Mouse (Mus musculus): ENCODE data around the gene Esam. TPM values are rescaled to one million over a fixed set of nuclear protein-coding genes. Genes with fewer than 3 reads are reported as not detected.

Gene Esam
- polyA plus RNA-seq, 1 experiment from 2014 or later = 49.2 TPM

DNA sequence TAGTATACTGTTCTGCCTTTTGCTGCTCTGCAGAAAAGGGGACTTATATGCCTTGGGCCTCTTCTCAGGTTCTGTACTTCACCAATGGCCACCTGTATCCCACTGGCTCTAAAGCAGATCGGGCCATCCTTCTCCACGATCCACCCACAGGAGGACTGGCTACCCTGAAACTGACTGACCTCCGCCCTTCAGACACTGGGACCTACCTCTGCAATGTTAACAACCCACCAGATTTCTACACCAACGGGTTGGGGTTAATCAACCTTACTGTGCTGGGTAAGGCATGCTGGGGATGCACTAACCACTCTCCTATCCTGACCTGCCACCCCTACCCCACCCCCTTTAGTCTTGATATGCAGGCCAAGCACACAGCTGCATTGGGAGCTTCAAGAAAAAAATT lies 12.3 kb downstream of the Esam start:
- Histone ChIP-seq H3K27ac (ENCODE audit: low read length) (no peak overlapping the region), H3K27me3 (replicated peaks; ENCODE audit: control insufficient read depth, insufficient read depth, low read length) (peaks cover 2% of the 10 kb centered on the region; the same call in 1 of the 2 replicates), H3K9me3 (ENCODE audit: control insufficient read depth, low read length) (no peaks in the 10 kb centered on the region), H3K4me1 (ENCODE audit: control insufficient read depth, insufficient read depth, low read length) (peaks cover 8% of the 10 kb centered on the region), H3K9ac (ENCODE audit: low read depth, low read length) (no peak overlapping the region), H3K36me3 (ENCODE audit: control insufficient read depth, insufficient read depth, low read length) (no peaks in the 10 kb centered on the region), H3K4me2 (ENCODE audit: low read depth, low read length) (no peak overlapping the region), H3K4me3 (ENCODE audit: low read length) (no peak overlapping the region)
- ATAC-seq = no peak
- 93% methylated on average over 4 of the region's 4 CpGs for WGBS

DNA sequence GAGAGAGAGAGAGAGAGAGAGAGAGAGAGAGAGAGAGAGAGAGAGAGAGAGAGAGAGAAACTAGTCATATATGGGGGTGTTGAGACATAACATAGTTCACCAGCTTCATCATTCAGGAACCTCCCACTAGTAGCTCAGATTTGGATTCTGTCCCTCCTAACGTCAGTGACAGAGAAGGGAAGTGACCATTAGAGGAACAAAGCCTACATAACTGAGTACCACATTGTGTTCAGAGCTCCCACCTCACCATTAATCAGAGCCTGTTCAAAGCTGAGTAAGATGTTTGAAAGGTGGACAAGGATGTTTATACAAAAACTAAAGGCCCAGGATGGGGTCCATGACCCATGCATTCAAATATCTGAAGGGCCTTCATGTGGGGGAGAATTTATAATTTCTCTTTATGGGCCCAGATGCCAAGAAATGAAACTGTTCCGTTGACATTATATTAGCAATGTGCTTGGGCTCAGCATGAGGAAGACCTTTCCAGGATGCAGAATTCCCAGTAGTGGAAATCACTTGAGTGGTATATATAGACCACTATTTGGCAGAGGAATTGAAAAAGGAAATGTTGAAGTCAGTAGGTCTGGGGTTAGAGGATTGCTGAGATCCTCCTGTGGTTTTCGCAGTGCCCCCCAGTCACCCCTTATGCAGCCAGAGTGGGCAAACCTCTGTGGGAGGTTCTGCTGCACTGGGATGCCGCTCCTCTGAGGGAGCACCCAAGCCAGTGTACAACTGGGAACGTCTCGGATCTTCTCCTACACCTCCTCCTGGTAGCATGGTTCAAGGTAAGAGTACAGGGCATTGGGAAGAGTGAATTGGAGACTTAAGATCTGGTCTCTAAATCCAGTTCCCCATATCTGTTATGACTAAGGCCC lies 13.1 kb downstream of the Esam start:
- Histone ChIP-seq H3K27ac (ENCODE audit: low read length) (no peak overlapping the region), H3K4me2 (ENCODE audit: low read depth, low read length) (no peak overlapping the region), H3K4me3 (ENCODE audit: low read length) (no peak overlapping the region), H3K36me3 (ENCODE audit: control insufficient read depth, insufficient read depth, low read length) (no peaks in the 10 kb centered on the region), H3K4me1 (ENCODE audit: control insufficient read depth, insufficient read depth, low read length) (peaks cover 8% of the 10 kb centered on the region), H3K9ac (ENCODE audit: low read depth, low read length) (no peak overlapping the region), H3K27me3 (replicated peaks; ENCODE audit: control insufficient read depth, insufficient read depth, low read length) (peaks cover 8% of the 10 kb centered on the region; the same call in 1 of the 2 replicates), H3K9me3 (ENCODE audit: control insufficient read depth, low read length) (no peaks in the 10 kb centered on the region)
- WGBS = 76% methylated on average over 6 of the region's 6 CpGs
- no peak for ATAC-seq

DNA sequence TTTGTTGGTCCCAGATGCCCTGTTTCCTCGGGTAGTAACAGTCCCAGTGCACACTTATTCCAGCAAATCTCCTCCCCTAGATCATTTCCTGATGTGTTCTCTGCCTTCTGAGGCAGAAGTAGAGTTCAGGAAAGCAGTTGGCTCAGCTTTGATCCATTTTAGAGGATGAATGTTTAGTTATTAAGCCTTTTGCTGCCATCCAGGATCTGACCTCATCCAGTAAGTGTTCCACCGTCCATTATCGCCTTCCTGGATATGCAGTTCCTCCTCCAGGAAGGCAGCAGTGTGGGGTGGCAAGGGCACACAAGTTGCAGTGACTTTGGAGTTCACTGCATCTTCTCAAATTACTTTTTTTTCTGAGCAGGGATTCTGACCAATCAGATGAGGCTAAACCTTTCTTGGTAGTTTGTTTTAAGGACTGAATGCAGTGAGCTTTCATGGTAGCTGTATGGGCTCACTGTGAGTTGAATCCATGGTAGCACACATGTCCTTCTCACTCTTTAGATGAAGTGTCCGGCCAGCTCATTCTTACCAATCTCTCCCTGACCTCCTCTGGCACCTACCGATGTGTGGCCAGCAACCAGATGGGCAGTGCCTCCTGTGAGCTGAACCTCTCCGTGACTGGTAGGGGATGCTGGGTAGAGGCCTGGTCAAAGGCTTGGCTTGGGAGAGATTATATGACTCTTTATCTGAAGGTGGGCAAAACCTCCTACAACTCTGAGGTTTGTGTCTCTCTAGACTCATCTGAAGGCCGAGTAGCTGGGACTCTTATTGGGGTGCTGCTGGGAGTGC lies 14.2 kb downstream of the Esam start:
- Histone ChIP-seq H3K27me3 (replicated peaks; ENCODE audit: control insufficient read depth, insufficient read depth, low read length) (peaks cover 10% of the 10 kb centered on the region; the same call in 1 of the 2 replicates), H3K4me1 (ENCODE audit: control insufficient read depth, insufficient read depth, low read length) (peaks cover 8% of the 10 kb centered on the region), H3K9me3 (ENCODE audit: control insufficient read depth, low read length) (no peaks in the 10 kb centered on the region), H3K27ac (ENCODE audit: low read length) (no peak overlapping the region), H3K36me3 (ENCODE audit: control insufficient read depth, insufficient read depth, low read length) (no peaks in the 10 kb centered on the region), H3K4me2 (ENCODE audit: low read depth, low read length) (no peak overlapping the region), H3K4me3 (ENCODE audit: low read length) (no peak overlapping the region), H3K9ac (ENCODE audit: low read depth, low read length) (no peak overlapping the region)
- 79% methylated on average over 7 of the region's 7 CpGs for WGBS
- no peak for ATAC-seq

DNA sequence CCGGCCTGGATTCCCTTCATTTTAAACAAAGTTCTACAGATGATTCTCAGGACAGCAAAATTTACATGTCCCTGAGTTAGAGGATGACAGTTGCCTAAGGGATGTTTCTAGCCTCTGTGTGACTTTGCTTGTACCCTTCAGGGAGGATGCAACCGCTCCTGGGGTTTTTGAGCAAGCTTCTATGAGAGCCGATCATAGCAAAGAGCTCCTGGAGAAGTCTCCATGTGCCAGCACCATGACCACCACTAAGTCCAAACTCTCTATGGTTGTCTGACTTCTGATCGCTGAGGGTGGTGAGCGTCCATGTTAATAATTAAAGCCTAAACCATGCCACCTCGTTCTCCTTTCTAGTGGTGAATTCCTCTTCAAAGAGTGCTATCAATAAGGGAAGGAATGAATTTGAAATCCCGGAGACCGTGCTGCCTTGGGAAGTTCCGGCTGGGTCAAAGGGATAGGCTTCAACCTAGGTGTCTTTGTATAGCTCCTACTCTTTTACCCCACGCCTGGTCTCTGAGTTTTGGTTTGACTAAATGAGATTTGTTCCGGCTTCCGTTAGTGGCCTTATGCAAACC lies 16.1 kb downstream of the Esam start:
- Histone ChIP-seq H3K4me3 (ENCODE audit: low read length) (peak overlapping the region; percentile 50), H3K9ac (ENCODE audit: low read depth, low read length) (peak overlapping the region; percentile 54; the same call in 1 of the 2 replicates), H3K9me3 (ENCODE audit: control insufficient read depth, low read length) (no peaks in the 10 kb centered on the region), H3K27me3 (replicated peaks; ENCODE audit: control insufficient read depth, insufficient read depth, low read length) (peaks cover 16% of the 10 kb centered on the region), H3K4me1 (ENCODE audit: control insufficient read depth, insufficient read depth, low read length) (peaks cover 8% of the 10 kb centered on the region), H3K4me2 (ENCODE audit: low read depth, low read length) (peak overlapping the region; percentile 92), H3K27ac (ENCODE audit: low read length) (no peak overlapping the region), H3K36me3 (ENCODE audit: control insufficient read depth, insufficient read depth, low read length) (no peaks in the 10 kb centered on the region)
- WGBS = 32% methylated on average over 12 of the region's 12 CpGs
- no peak for ATAC-seq

DNA sequence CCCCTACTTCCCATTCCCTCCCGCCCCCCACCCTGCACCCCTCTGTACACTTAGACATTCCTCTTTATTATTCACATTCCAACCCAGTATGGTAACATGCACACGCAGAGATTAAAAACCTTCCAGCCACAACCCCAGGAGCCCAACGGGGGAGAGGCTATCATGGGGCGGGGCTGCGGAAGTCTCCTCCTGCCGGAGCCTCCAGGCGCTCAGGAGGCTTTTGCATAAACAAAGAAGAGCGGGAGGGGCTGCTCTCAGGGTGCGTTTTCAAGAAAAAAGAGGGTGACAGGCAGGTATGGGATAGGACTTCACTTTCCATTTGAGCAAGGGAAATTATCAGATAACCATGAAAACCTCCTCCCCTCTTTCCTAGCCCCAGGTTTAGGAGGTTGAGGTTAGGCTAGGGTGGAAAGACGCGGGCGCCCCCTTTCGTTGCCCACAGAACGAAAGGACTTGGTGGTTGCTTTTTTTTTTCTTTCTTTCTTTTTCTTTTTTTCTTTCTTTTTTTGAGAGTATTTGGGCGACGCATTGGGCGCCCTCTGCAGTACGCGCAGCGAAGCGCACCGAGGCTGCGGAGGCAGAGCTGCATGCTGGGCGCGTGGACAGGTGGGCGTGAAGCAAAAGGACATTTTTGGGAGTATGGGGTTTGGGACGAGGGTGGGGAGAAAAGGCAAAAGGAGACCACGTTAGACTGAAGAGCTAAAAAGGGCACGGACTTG lies 16.7 kb downstream of the Esam start:
- H3K4me3 ChIP-seq (ENCODE audit: low read length) = peak overlapping the region; percentile 50
- peak; percentile 84 for ATAC-seq
- H3K4me2 ChIP-seq (ENCODE audit: low read depth, low read length) = peak overlapping the region; percentile 92
- H3K27me3 ChIP-seq (replicated peaks; ENCODE audit: control insufficient read depth, insufficient read depth, low read length) = peaks cover 20% of the 10 kb centered on the region
- 2% methylated on average over 29 of the region's 29 CpGs for WGBS
- peaks cover 8% of the 10 kb centered on the region for H3K4me1 ChIP-seq (ENCODE audit: control insufficient read depth, insufficient read depth, low read length)
- no peaks in the 10 kb centered on the region for H3K9me3 ChIP-seq (ENCODE audit: control insufficient read depth, low read length)
- H3K36me3 ChIP-seq (ENCODE audit: control insufficient read depth, insufficient read depth, low read length) = no peaks in the 10 kb centered on the region
- H3K27ac ChIP-seq (ENCODE audit: low read length) = no peak overlapping the region
- H3K9ac ChIP-seq (ENCODE audit: low read depth, low read length) = peak overlapping the region; percentile 54

DNA sequence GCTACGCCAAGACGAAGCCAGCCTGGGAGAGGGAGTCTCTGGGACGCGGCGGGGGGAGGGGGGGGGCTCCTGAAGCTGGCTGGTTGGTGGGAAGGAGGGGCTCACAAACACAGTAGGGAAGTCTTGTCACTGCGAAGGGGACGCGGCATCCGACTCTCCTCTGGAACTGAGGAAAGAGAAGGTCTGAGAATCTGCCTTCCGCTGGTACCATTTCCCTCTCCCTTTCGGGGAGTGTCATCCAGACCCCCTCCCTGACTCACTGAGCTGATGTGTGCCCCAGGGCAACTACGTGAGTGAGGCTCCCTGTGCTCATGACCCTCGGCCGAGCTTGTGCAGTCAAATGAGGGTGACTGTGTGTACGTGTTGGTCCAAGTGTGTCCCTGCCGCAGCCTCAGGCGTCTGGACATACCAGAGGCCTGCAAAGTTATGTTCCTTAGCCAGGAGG lies 17.3 kb downstream of the Esam start:
- H3K4me3 ChIP-seq (ENCODE audit: low read length) = peak overlapping the region; percentile 50
- peak overlapping the region; percentile 92 for H3K4me2 ChIP-seq (ENCODE audit: low read depth, low read length)
- peak; percentile 39 for ATAC-seq
- H3K4me1 ChIP-seq (ENCODE audit: control insufficient read depth, insufficient read depth, low read length) = peaks cover 8% of the 10 kb centered on the region
- peaks cover 23% of the 10 kb centered on the region for H3K27me3 ChIP-seq (replicated peaks; ENCODE audit: control insufficient read depth, insufficient read depth, low read length)
- no peaks in the 10 kb centered on the region for H3K9me3 ChIP-seq (ENCODE audit: control insufficient read depth, low read length)
- WGBS = 20% methylated on average over 17 of the region's 17 CpGs
- no peaks in the 10 kb centered on the region for H3K36me3 ChIP-seq (ENCODE audit: control insufficient read depth, insufficient read depth, low read length)
- peak overlapping the region; percentile 54; the same call in 1 of the 2 replicates for H3K9ac ChIP-seq (ENCODE audit: low read depth, low read length)
- H3K27ac ChIP-seq (ENCODE audit: low read length) = no peak overlapping the region

DNA sequence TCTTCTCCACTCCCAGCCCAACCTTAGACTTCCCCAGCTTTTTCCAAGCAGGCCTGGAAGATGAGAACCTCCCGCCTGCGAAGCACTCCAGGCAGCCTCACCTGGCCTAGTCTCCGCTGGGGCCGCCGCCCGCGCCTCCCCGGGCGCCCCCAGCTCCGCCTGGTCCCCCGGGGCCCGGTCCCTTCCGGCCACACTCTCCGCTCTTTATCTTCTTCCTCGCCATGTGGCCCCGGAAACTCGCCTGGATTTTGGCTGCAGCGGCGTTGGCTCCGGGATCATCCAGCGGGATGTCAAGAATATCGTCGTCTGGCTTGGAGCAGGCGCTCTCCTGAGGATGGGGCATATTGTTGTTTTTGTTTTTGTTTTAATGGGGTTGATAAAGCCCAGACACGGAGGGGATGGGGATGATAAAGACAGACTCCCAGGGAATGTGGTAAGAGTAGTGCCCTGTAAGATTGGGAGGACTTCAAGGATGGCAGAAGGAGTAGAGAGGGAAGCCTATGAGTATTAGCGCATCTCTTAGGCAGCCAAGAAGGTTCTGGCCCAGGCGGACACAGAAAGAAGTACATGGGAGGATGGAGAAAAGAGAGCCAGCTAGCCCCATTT lies 18.1 kb downstream of the Esam start:
- H3K36me3 ChIP-seq (ENCODE audit: control insufficient read depth, insufficient read depth, low read length) = no peaks in the 10 kb centered on the region
- H3K4me1 ChIP-seq (ENCODE audit: control insufficient read depth, insufficient read depth, low read length) = peaks cover 8% of the 10 kb centered on the region
- WGBS = 23% methylated on average over 27 of the region's 27 CpGs
- ATAC-seq = no peak
- no peaks in the 10 kb centered on the region for H3K9me3 ChIP-seq (ENCODE audit: control insufficient read depth, low read length)
- no peak overlapping the region for H3K4me2 ChIP-seq (ENCODE audit: low read depth, low read length)
- no peak overlapping the region for H3K27ac ChIP-seq (ENCODE audit: low read length)
- no peak overlapping the region for H3K4me3 ChIP-seq (ENCODE audit: low read length)
- peaks cover 30% of the 10 kb centered on the region for H3K27me3 ChIP-seq (replicated peaks; ENCODE audit: control insufficient read depth, insufficient read depth, low read length)
- H3K9ac ChIP-seq (ENCODE audit: low read depth, low read length) = peak overlapping the region; percentile 35; the same call in 1 of the 2 replicates

DNA sequence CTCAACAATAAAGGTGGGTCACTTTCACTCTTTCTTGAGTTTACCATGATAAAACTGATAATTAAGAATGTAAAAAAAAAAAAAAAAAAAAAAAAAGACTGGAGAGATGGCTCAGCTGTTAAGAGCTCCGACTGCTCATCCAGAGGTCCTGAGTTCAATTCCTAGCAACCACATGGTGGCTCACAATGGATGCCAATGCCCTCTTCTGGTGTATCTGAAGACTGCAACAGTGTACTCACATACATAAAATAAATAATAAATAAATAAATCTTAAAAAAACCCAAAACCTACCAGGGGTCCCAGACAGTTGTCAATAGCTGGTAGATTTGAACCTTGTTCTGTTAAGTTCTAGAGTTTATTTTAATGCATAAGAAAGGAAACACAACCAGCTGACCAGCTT lies 19.0 kb downstream of the Esam start:
- Histone ChIP-seq H3K36me3 (ENCODE audit: control insufficient read depth, insufficient read depth, low read length) (no peaks in the 10 kb centered on the region), H3K9me3 (ENCODE audit: control insufficient read depth, low read length) (no peaks in the 10 kb centered on the region), H3K4me2 (ENCODE audit: low read depth, low read length) (no peak overlapping the region), H3K27ac (ENCODE audit: low read length) (no peak overlapping the region), H3K4me3 (ENCODE audit: low read length) (no peak overlapping the region), H3K4me1 (ENCODE audit: control insufficient read depth, insufficient read depth, low read length) (peaks cover 10% of the 10 kb centered on the region), H3K27me3 (replicated peaks; ENCODE audit: control insufficient read depth, insufficient read depth, low read length) (peaks cover 38% of the 10 kb centered on the region), H3K9ac (ENCODE audit: low read depth, low read length) (no peak overlapping the region)
- ATAC-seq = no peak
- 70% methylated on average over 1 of the region's 1 CpGs for WGBS

Measured in intestine, embryonic 16.5 days (tissue).